In the genomic region with DNA sequence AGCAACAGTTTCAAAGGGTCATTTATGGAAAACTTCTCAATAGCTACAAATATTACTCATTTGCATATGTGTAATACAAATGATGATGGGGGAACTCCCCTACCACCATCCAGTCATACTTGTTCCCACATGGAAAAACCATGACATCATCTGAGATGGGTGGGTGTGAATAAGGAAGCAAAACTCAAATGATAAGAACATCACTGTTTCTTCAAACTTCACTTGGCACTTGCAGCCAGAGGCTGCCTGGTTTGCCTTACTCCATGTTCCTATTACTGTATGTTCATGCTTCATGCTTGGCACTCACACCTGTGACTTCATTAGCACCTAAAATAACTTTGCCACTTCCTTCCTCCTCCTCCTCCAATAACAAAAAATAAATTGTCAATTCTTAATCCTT, we compare ENCODE assay signal across 28 mouse cellular contexts. TPM values are rescaled to one million over a fixed set of nuclear protein-coding genes. Genes with fewer than 3 reads are reported as not detected.
DNase-seq lines count a peak whose midpoint lies in the region; ATAC-seq and TF ChIP-seq lines count a peak whose summit lies in the region.
"Had no signal": no experiment of that assay in that cellular context is flagged by ENCODE, and none has a peak within 500 bp of the region (broad histone marks: within the 10 kb centered on the region; RNA-seq: fewer than 3 reads in every experiment).

No protein-coding gene starts in this region.

- no peak for TF ChIP-seq POLR2A in kidney, adult 2 months (IDR thresholded peaks at IDR 0.05; ENCODE audit: low read depth, low read length)

- no peaks in the 10 kb centered on the region for H3K4me1 ChIP-seq in kidney, adult 2 months (ENCODE audit: control insufficient read depth, insufficient read depth, low read length)
- H3K4me1 ChIP-seq: embryonic facial prominence, embryonic 12.5 days; heart, embryonic 10.5 days; heart, embryonic 15.5 days; kidney, embryonic 15.5 days; liver, embryonic 12.5 days had no signal

- no peak overlapping the region for H3K27ac ChIP-seq in kidney, adult 2 months (ENCODE audit: insufficient read depth, low read depth, low read length)
- H3K27ac ChIP-seq: embryonic facial prominence, embryonic 12.5 days; heart, embryonic 10.5 days; heart, embryonic 15.5 days; hindbrain, postnatal 0 days; kidney, embryonic 15.5 days; liver, embryonic 12.5 days had no signal

- no peak overlapping the region for H3K4me3 ChIP-seq in kidney, adult 2 months (ENCODE audit: insufficient read depth, low read depth, low read length)
- H3K4me3 ChIP-seq: embryonic facial prominence, embryonic 12.5 days; heart, embryonic 10.5 days; heart, embryonic 15.5 days; kidney, embryonic 15.5 days; liver, embryonic 12.5 days had no signal

- peak; percentile 79 for ATAC-seq in activated CD4-positive, CD25-positive, alpha-beta regulatory T cell, adult 4 months
- ATAC-seq in monocyte, adult 5-6 weeks (replicated peaks; ENCODE audit: insufficient number of reproducible peaks, low FRiP score, low TSS enrichment, poor library complexity, severe bottlenecking) = 0 out of 2 replicates have a peak, but pooled peaks have one; percentile 55
- ATAC-seq: forebrain, postnatal 0 days; hindbrain, postnatal 0 days; intestine, postnatal 0 days; liver, embryonic 12.5 days; liver, postnatal 0 days had no signal

- H3K36me3 ChIP-seq in kidney, adult 2 months (ENCODE audit: control insufficient read depth, insufficient read depth, low read length) = no peaks in the 10 kb centered on the region
- H3K36me3 ChIP-seq: embryonic facial prominence, embryonic 12.5 days; heart, embryonic 10.5 days; heart, embryonic 15.5 days; kidney, embryonic 15.5 days; liver, embryonic 12.5 days had no signal

- no peak for TF ChIP-seq CTCF in kidney, adult 2 months (conservative IDR thresholded peaks at IDR 0.05; ENCODE audit: insufficient read depth, insufficient read length, low read depth, low read length)

- peak; percentile 10 for DNase-seq in 3T3-L1 (ENCODE audit: low read depth, low spot score)
- DNase-seq in CD4-positive helper T cell, adult 2 months (ENCODE audit: low read depth, low spot score) = peak; percentile 79
- DNase-seq in frontal cortex, adult 2 months (ENCODE audit: extremely low spot score in 1 of 2, low spot score in 1 of 2) = no peak
- no peak for DNase-seq in cerebellum, postnatal 14 days
- no peak for DNase-seq in kidney, adult 2 months
- no peak for DNase-seq in gastrocnemius, postnatal 25 days
- DNase-seq: adrenal gland, postnatal 10 days; cerebellum, adult 11 months; cerebellum, adult 9-10 months; embryo, embryonic 11 days; forebrain, postnatal 0 days; gastrocnemius, postnatal 10 days; heart, adult 11 months; kidney, postnatal 25 days; liver, postnatal 0 days; lung, postnatal 36 days; midbrain, embryonic 14.5 days; thymus, adult 18-20 months; thymus, postnatal 25 days had no signal

- H3K27me3 ChIP-seq in kidney, adult 2 months (replicated peaks; ENCODE audit: control insufficient read depth, insufficient read depth, low read length) = no peaks in the 10 kb centered on the region
- H3K27me3 ChIP-seq: embryonic facial prominence, embryonic 12.5 days; heart, embryonic 15.5 days; kidney, embryonic 15.5 days; liver, embryonic 12.5 days had no signal

RNA-seq across cellular contexts. Expression of a gene that starts 16.4 kb away (rescaled TPM):
- polyA plus RNA-seq in activated CD4-positive, CD25-positive, alpha-beta regulatory T cell, adult 4 months (2017; shearing (Covaris generic)) = 10 to 100 TPM; 19.5 to 23.8 TPM
- 66.8 to 77.1 TPM (median 69.6 TPM) in 3 replicates for total RNA-seq in monocyte, adult 5-6 weeks (2017)
- 2.3 and 2.5 TPM in 2 replicates for polyA plus RNA-seq in frontal cortex, adult 2 months (2012; rRNA removed)
- polyA plus RNA-seq in kidney, adult 2 months (2012; rRNA removed) = 0.72 and 1.3 TPM in 2 replicates
- 1 to 10 TPM; 2.2 to 2.5 TPM for total RNA-seq in gastrocnemius, postnatal 25 days (2021)

Comparison
In these comparisons a context has a peak if more than half of its experiments do, and no peak if none do; other contexts are left out.
1. DNase-seq: peak in 3T3-L1 (single experiment) and CD4-positive helper T cell, adult 2 months (single experiment); none in frontal cortex, adult 2 months (0 of 2), cerebellum, postnatal 14 days (0 of 2), kidney, adult 2 months (single experiment) and gastrocnemius, postnatal 25 days (single experiment).